Comparison of ENCODE assay signal across 17 mouse cellular contexts in the genomic region with DNA sequence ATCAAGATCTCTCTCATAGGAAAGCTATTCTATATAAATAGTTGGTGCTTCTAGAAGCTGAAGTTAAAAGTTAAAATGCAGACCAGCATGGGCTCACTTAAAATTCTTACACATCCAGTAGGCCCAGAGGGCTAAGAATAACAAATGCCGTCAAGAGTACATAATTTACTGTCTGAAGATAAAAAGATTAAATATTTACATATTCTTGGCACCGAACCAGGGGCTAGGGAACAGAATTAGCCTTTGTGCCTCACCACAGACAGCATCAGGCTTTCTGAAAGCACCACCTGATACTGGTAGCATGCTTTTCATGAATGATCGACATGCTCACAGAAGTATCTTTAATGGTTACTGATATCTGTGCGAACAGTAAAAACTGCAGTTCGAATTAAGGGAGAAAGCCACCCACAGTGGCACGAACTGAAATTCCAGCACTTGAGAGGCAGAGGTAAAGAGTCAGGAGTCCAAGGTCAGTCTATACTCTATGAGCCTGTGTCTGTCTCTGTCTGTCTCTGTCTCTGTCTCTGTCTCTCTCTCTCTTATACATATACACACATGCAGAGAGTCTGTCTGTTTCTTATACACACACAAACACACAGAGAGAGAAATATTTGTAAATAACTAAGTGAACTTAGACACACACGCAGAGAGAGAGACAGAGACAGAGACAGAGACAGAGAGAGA. TPM values are rescaled to one million over a fixed set of nuclear protein-coding genes. Genes with fewer than 3 reads are reported as not detected.
DNase-seq lines count a peak whose midpoint lies in the region; TF ChIP-seq lines count a peak whose summit lies in the region.
"Had no signal": no experiment of that assay in that cellular context is flagged by ENCODE, and none has a peak within 500 bp of the region (broad histone marks: within the 10 kb centered on the region; RNA-seq: fewer than 3 reads in every experiment).

No protein-coding gene starts in this region.

- H3K4me3 ChIP-seq in kidney, adult 2 months (ENCODE audit: insufficient read depth, low read depth, low read length), result no peak overlapping the region
- H3K4me3 ChIP-seq in MEL (ENCODE audit: control insufficient read depth in 1 of 2, insufficient read depth in 1 of 2, low read depth in 2 of 2, low read length in 2 of 2), result no peak overlapping the region
- H3K4me3 ChIP-seq in brown adipose tissue, adult 24 weeks (ENCODE audit: insufficient read depth, low read depth, low read length), result no peak overlapping the region
- H3K4me3 ChIP-seq: forebrain, embryonic 10.5 days; hindbrain, embryonic 12.5 days; midbrain, embryonic 12.5 days; neural tube, embryonic 12.5 days had no signal

- TF ChIP-seq RAD21 in MEL (IDR thresholded peaks at IDR 0.05; ENCODE audit: low read depth, low read length), result no peak

- no peak overlapping the region for H3K9ac ChIP-seq in MEL (ENCODE audit: control insufficient read depth, low read depth, low read length, poor library complexity, severe bottlenecking)
- H3K9ac ChIP-seq: hindbrain, embryonic 12.5 days; liver, embryonic 14.5 days; midbrain, embryonic 12.5 days; neural tube, embryonic 12.5 days had no signal

- H3K4me1 ChIP-seq in kidney, adult 2 months (ENCODE audit: control insufficient read depth, insufficient read depth, low read length), result peaks cover 15% of the 10 kb centered on the region
- H3K4me1 ChIP-seq in MEL (ENCODE audit: control insufficient read depth in 1 of 2, insufficient read depth in 2 of 2, low read length in 2 of 2), result peaks cover 2 to 4% of the 10 kb centered on the region in 2 experiments; a peak in 3 of 4 replicates
- no peaks in the 10 kb centered on the region for H3K4me1 ChIP-seq in brown adipose tissue, adult 24 weeks (ENCODE audit: control insufficient read depth, insufficient read depth, insufficient read length, low read length)
- H3K4me1 ChIP-seq: hindbrain, embryonic 12.5 days; neural tube, embryonic 12.5 days had no signal

- peak; percentile 39 for DNase-seq in kidney, adult 2 months
- DNase-seq in kidney, postnatal 25 days, result no peak
- peak; percentile 21 for DNase-seq in MEL (ENCODE audit: low read depth, low spot score)
- DNase-seq in lung, postnatal 14 days, result peak; percentile 22
- no peak for DNase-seq in frontal cortex, postnatal 36 days (ENCODE audit: low spot score in 2 of 2)
- DNase-seq in embryo, embryonic 9.5 days (ENCODE audit: extremely low spot score), result no peak
- no peak for DNase-seq in spleen, postnatal 14 days (ENCODE audit: low spot score in 2 of 2)
- DNase-seq: adrenal gland, adult 8-10 months; cerebellum, adult 2 months; right cerebral cortex, postnatal 25 days; thymus, adult 18-20 months had no signal

- H3K9me3 ChIP-seq in MEL (replicated peaks; ENCODE audit: insufficient read depth, low read length), result no peaks in the 10 kb centered on the region
- H3K9me3 ChIP-seq: forebrain, embryonic 10.5 days; hindbrain, embryonic 12.5 days; midbrain, embryonic 12.5 days; neural tube, embryonic 12.5 days had no signal

- TF ChIP-seq EP300 in MEL (IDR thresholded peaks at IDR 0.05; ENCODE audit: low read depth in 1 of 2, low read length in 2 of 2), result no peak

- no peaks in the 10 kb centered on the region for H3K79me2 ChIP-seq in MEL (ENCODE audit: control insufficient read depth, insufficient read depth, low read length, poor library complexity)

- H3K36me3 ChIP-seq in kidney, adult 2 months (ENCODE audit: control insufficient read depth, insufficient read depth, low read length), result peaks cover 8% of the 10 kb centered on the region
- peaks cover 0 to 2% of the 10 kb centered on the region in 2 experiments; a peak in 1 of 4 replicates for H3K36me3 ChIP-seq in MEL (ENCODE audit: control insufficient read depth in 1 of 2, insufficient read depth in 2 of 2, low read length in 2 of 2)

- no peak for TF ChIP-seq POLR2A in kidney, adult 2 months (IDR thresholded peaks at IDR 0.05; ENCODE audit: low read depth, low read length)
- TF ChIP-seq POLR2A in MEL (IDR thresholded peaks at IDR 0.05; ENCODE audit: control insufficient read depth in 1 of 2, insufficient read depth in 1 of 2, low read depth in 1 of 2, low read length in 2 of 2, poor library complexity in 1 of 2), result no peak

- no peak for TF ChIP-seq CTCF in kidney, adult 2 months (conservative IDR thresholded peaks at IDR 0.05; ENCODE audit: insufficient read depth, insufficient read length, low read depth, low read length)
- TF ChIP-seq CTCF in MEL (IDR thresholded peaks at IDR 0.05 in 2 of 3, conservative IDR thresholded peaks at IDR 0.05 in 1 of 3; ENCODE audit: control insufficient read depth in 1 of 3, insufficient read depth in 1 of 3, low read depth in 2 of 3, low read length in 3 of 3, poor library complexity in 1 of 3, severe bottlenecking in 1 of 3), result no peak

- WGBS in kidney, adult 2 months, result 43% methylated on average over 7 of the region's 7 CpGs

- H3K27ac ChIP-seq in kidney, adult 2 months (ENCODE audit: insufficient read depth, low read depth, low read length), result no peak overlapping the region
- H3K27ac ChIP-seq in MEL (ENCODE audit: control insufficient read depth, low read depth, low read length), result no peak overlapping the region
- peak overlapping the region; percentile 58 for H3K27ac ChIP-seq in brown adipose tissue, adult 24 weeks (replicated peaks; ENCODE audit: low read depth, low read length)
- H3K27ac ChIP-seq: forebrain, embryonic 10.5 days; hindbrain, embryonic 12.5 days; liver, embryonic 14.5 days; midbrain, embryonic 12.5 days; neural tube, embryonic 12.5 days had no signal

- H3K27me3 ChIP-seq in kidney, adult 2 months (replicated peaks; ENCODE audit: control insufficient read depth, insufficient read depth, low read length), result no peaks in the 10 kb centered on the region
- H3K27me3 ChIP-seq in MEL (ENCODE audit: control insufficient read depth in 1 of 2, insufficient read depth in 2 of 2, low read length in 2 of 2), result no peaks in the 10 kb centered on the region
- H3K27me3 ChIP-seq: hindbrain, embryonic 12.5 days; midbrain, embryonic 12.5 days; neural tube, embryonic 12.5 days had no signal

TF ChIP-seq in MEL, 35 proteins besides CTCF, POLR2A, EP300 and RAD21:
- TF ChIP-seq ZMIZ1 (IDR thresholded peaks at IDR 0.05; ENCODE audit: low read depth, low read length) (no peak), SMC3 (IDR thresholded peaks at IDR 0.05; ENCODE audit: low read depth, low read length) (no peak), ZNF384 (IDR thresholded peaks at IDR 0.05; ENCODE audit: low read depth, low read length) (no peak), SIN3A (IDR thresholded peaks at IDR 0.05; ENCODE audit: low read length) (no peak), ZC3H11A (IDR thresholded peaks at IDR 0.05; ENCODE audit: low read depth, low read length) (no peak), BHLHE40 (IDR thresholded peaks at IDR 0.05; ENCODE audit: borderline replicate concordance, low read depth, low read length) (no peak), ETS1 (IDR thresholded peaks at IDR 0.05; ENCODE audit: low read depth, low read length) (no peak), TBP (IDR thresholded peaks at IDR 0.05; ENCODE audit: low read depth, low read length) (no peak)

RNA-seq across cellular contexts. Expression of gene Kansl1l, which starts 22.5 kb away (rescaled TPM):
- polyA plus RNA-seq in kidney, adult 2 months (2012; rRNA removed), result 8.7 and 9.7 TPM in 2 replicates
- total RNA-seq in MEL (2012; rRNA removed), result 1.8 and 1.9 TPM in 2 replicates
- polyA plus RNA-seq in MEL (2012; ENCODE audit: insufficient read depth in 1 of 2, insufficient read length in 2 of 2, low read depth in 1 of 2, low replicate concordance in 2 of 2, missing spikeins in 1 of 2), result 1 to 10 TPM in 1 of 2 experiments, not detected in 1; 1.9 TPM
- 12.4 TPM in 2 replicates for polyA plus RNA-seq in brown adipose tissue, adult 24 weeks (2012; ENCODE audit: insufficient read depth, insufficient read length, missing spikeins)

RNA-seq across cellular contexts. Expression of gene Acadl, which starts 23.2 kb away (rescaled TPM):
- 92.0 and 123 TPM in 2 replicates for polyA plus RNA-seq in kidney, adult 2 months (2012; rRNA removed)
- 0.07 and 0.12 TPM in 2 replicates for total RNA-seq in MEL (2012; rRNA removed)
- polyA plus RNA-seq in MEL (2012; ENCODE audit: insufficient read depth in 1 of 2, insufficient read length in 2 of 2, low read depth in 1 of 2, low replicate concordance in 2 of 2, missing spikeins in 1 of 2), result under 1 TPM in 1 of 2 experiments, not detected in 1; 0.32 TPM
- polyA plus RNA-seq in brown adipose tissue, adult 24 weeks (2012; ENCODE audit: insufficient read depth, insufficient read length, missing spikeins), result 2,156 and 2,258 TPM in 2 replicates

Comparison
In these comparisons a context has a peak if more than half of its experiments do, and no peak if none do; other contexts are left out.
1. DNase-seq: peak in kidney, adult 2 months (single experiment), MEL (single experiment) and lung, postnatal 14 days (single experiment); none in kidney, postnatal 25 days (0 of 2), frontal cortex, postnatal 36 days (0 of 2), embryo, embryonic 9.5 days (single experiment) and spleen, postnatal 14 days (0 of 2).
2. RNA of gene Acadl, which starts 23.2 kb away (polyA plus RNA-seq): 2,156 to 2,258 TPM in brown adipose tissue, adult 24 weeks and 92.0 to 123 TPM in kidney, adult 2 months; 0.32 TPM in MEL; every median in the first group is over 10 times any median in the second.